Mouse (Mus musculus) myocyte (in vitro differentiated cells): ENCODE measurements at regions not wholly inside any gene's neighbourhood (a gene's known extent, or its start where the extent isn't known, plus 50 kb on each side); places are given as distances from the start of the nearest gene placed in this dataset.

ENCODE experiments used
- H3K27me3 ChIP-seq: one replicate; pipeline ENCODE4 v1.6.1; 2011; ENCODE audit not compliant: control insufficient read depth, insufficient read depth, insufficient read length
- H3K36me3 ChIP-seq: one replicate; pipeline ENCODE4 v1.6.1; 2011; ENCODE audit not compliant: control insufficient read depth, insufficient read depth
- H3K4me2 ChIP-seq: one replicate; pipeline ENCODE4 v1.6.1; 2011; ENCODE audit warnings: low read depth, control low read depth
- H3K4me3 ChIP-seq: one replicate; pipeline ENCODE4 v1.5.1; 2011; ENCODE audit warnings: mild to moderate bottlenecking, control low read depth, moderate library complexity
- H3K79me2 ChIP-seq: one replicate; pipeline ENCODE4 v1.6.1; 2011; ENCODE audit not compliant: control insufficient read depth, insufficient read depth
- H3ac ChIP-seq: one replicate; pipeline ENCODE4 v1.6.1; 2011; ENCODE audit not compliant: control insufficient read depth, insufficient read length
- CEBPB ChIP-seq: IDR thresholded peaks from 2 replicates; pipeline ENCODE4 v1.6.1; 2011; ENCODE audit warnings: mild to moderate bottlenecking, moderate library complexity; ENCODE audit not compliant: poor library complexity, insufficient read depth, severe bottlenecking
- E2F4 ChIP-seq: IDR thresholded peaks from one replicate; pipeline ENCODE4 v1.6.1; 2011; ENCODE audit warnings: mild to moderate bottlenecking, control low read depth, moderate library complexity; ENCODE audit not compliant: insufficient read depth
- MAX ChIP-seq: IDR thresholded peaks from one replicate; pipeline ENCODE4 v1.6.1; 2011; ENCODE audit warnings: low read depth, mild to moderate bottlenecking, control low read depth
- MYOD1 ChIP-seq, 3 experiments: IDR thresholded peaks; one replicate each; pipeline ENCODE4 v1.6.1; 2011; ENCODE audit warnings: control low read depth in 2 of 3, low read depth in 2 of 3, mild to moderate bottlenecking in 2 of 3, moderate library complexity in 1 of 3; ENCODE audit not compliant: insufficient read length in 2 of 3, control insufficient read depth in 1 of 3
- MYOG ChIP-seq, 3 experiments: IDR thresholded peaks; one replicate each; pipeline ENCODE4 v1.6.1; 2011; ENCODE audit warnings: control low read depth in 2 of 3, low read depth in 2 of 3, mild to moderate bottlenecking in 2 of 3; ENCODE audit not compliant: insufficient read length in 2 of 3, control insufficient read depth in 1 of 3, insufficient read depth in 1 of 3
- POLR2A ChIP-seq: IDR thresholded peaks from one replicate; pipeline ENCODE4 v1.6.1; 2011; ENCODE audit warnings: low read depth, mild to moderate bottlenecking, control low read depth, moderate library complexity; ENCODE audit not compliant: insufficient read length
- POLR2AphosphoS2 ChIP-seq: IDR thresholded peaks from one replicate; pipeline ENCODE4 v1.6.1; 2011; ENCODE audit warnings: low read depth, control low read depth; ENCODE audit not compliant: insufficient read length
- REST ChIP-seq: IDR thresholded peaks from one replicate; pipeline ENCODE4 v1.6.1; 2011; ENCODE audit warnings: mild to moderate bottlenecking, control low read depth, moderate library complexity; ENCODE audit not compliant: insufficient read depth, insufficient read length
- SRF ChIP-seq: IDR thresholded peaks from one replicate; pipeline ENCODE4 v1.6.1; 2011; ENCODE audit warnings: low read depth; ENCODE audit not compliant: control insufficient read depth, insufficient read length
- TCF12 ChIP-seq: IDR thresholded peaks from one replicate; pipeline ENCODE4 v1.6.1; 2011; ENCODE audit warnings: mild to moderate bottlenecking, control low read depth; ENCODE audit not compliant: poor library complexity, insufficient read depth, severe bottlenecking
- TCF3 ChIP-seq: IDR thresholded peaks from one replicate; pipeline ENCODE4 v1.6.1; 2011; ENCODE audit warnings: low read depth, control low read depth; ENCODE audit not compliant: insufficient read length
- USF1 ChIP-seq: IDR thresholded peaks from one replicate; pipeline ENCODE4 v1.6.1; 2011; ENCODE audit warnings: low read depth, mild to moderate bottlenecking, control low read depth, moderate library complexity

- Histone ChIP-seq H3K79me2 (no peaks in the 10 kb centered on the region), H3K4me2 (no peak overlapping the region), H3ac (no peak overlapping the region), H3K27me3 (no peaks in the 10 kb centered on the region), H3K4me3 (no peak overlapping the region), H3K36me3 (no peaks in the 10 kb centered on the region)
- no peak for TF ChIP-seq E2F4
- no peak for TF ChIP-seq TCF3
- TF ChIP-seq USF1: no peak
- TF ChIP-seq POLR2AphosphoS2: no peak
- TF ChIP-seq REST: no peak
- TF ChIP-seq POLR2A: no peak
- no peak for TF ChIP-seq SRF
- TF ChIP-seq MAX: no peak
- TF ChIP-seq TCF12: no peak
- TF ChIP-seq CEBPB: no peak
- no peak for TF ChIP-seq MYOD1 (IDR thresholded peaks at IDR 0.05; ENCODE audit: control insufficient read depth in 1 of 3, insufficient read length in 2 of 3, low read depth in 2 of 3)
Measured at GRCm38 (mm10) chr2:162772520-162772919, 111.6 kb upstream of the Ptprt start.

- Histone ChIP-seq H3ac (no peak overlapping the region), H3K4me3 (no peak overlapping the region), H3K27me3 (no peaks in the 10 kb centered on the region), H3K4me2 (no peak overlapping the region), H3K36me3 (no peaks in the 10 kb centered on the region), H3K79me2 (no peaks in the 10 kb centered on the region)
- TF ChIP-seq SRF: no peak
- no peak for TF ChIP-seq MYOD1 (IDR thresholded peaks at IDR 0.05; ENCODE audit: control insufficient read depth in 1 of 3, insufficient read length in 2 of 3, low read depth in 2 of 3)
- TF ChIP-seq POLR2AphosphoS2: no peak
- TF ChIP-seq USF1: no peak
- no peak for TF ChIP-seq E2F4
- no peak for TF ChIP-seq TCF3
- no peak for TF ChIP-seq MAX
- no peak for TF ChIP-seq POLR2A
- no peak for TF ChIP-seq MYOG (IDR thresholded peaks at IDR 0.05; ENCODE audit: control insufficient read depth in 1 of 3, insufficient read depth in 1 of 3, insufficient read length in 2 of 3, low read depth in 2 of 3)
- no peak for TF ChIP-seq REST
- no peak for TF ChIP-seq CEBPB
Measured at GRCm38 (mm10) chr2:162769711-162770428, 108.9 kb upstream of the Ptprt start.

DNA sequence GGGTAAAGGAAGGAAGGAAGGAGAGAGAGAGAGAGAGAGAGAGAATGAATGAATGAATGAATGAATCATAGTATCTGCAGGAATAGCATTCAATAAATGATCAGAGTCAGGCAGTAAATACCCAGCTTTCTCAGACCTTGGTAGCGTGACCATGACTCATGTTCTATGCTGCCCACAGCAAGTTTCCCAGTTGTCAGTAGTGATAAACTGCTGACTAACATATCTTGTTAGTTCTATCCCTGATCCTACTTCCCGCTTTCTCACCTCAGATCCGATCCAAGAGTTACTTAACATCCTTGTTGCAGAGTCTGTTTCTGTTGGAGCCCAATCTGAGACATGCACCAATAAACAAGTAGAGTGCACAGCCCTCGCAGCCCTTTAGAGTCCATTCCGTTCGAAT, 103.1 kb upstream of the Ptprt start:
- Histone ChIP-seq H3K4me3 (no peak overlapping the region), H3K4me2 (peak overlapping the region; percentile 12), H3K36me3 (no peaks in the 10 kb centered on the region), H3K79me2 (no peaks in the 10 kb centered on the region), H3K27me3 (no peaks in the 10 kb centered on the region), H3ac (no peak overlapping the region)
- TF ChIP-seq MYOG (IDR thresholded peaks at IDR 0.05; ENCODE audit: control insufficient read depth in 1 of 3, insufficient read depth in 1 of 3, insufficient read length in 2 of 3, low read depth in 2 of 3): no peak
- no peak for TF ChIP-seq USF1
- TF ChIP-seq TCF12: no peak
- TF ChIP-seq TCF3: no peak
- no peak for TF ChIP-seq SRF
- TF ChIP-seq POLR2AphosphoS2: no peak
- TF ChIP-seq MYOD1 (IDR thresholded peaks at IDR 0.05; ENCODE audit: control insufficient read depth in 1 of 3, insufficient read length in 2 of 3, low read depth in 2 of 3): no peak

DNA sequence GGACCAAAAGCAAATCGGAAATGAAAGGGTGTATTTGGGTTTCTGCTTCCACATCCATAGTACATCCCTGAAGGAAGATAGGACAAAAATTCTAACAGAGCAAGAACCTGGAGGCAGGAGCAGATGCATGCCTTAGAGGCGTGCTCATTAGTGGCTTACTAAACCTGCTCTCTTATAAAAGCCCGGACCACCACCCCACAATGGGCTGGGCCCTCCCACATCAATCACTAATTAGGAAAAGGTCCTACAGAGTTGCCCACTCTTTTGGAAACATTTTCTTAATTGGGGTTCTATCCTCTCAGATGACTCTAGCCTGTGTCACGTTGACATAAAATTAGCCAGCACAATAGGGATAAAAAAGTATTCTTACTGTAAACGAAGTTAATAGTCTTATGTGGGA, 79.6 kb upstream of the Ptprt start:
- Histone ChIP-seq H3K79me2 (no peaks in the 10 kb centered on the region), H3K4me2 (no peak overlapping the region), H3K36me3 (no peaks in the 10 kb centered on the region), H3ac (no peak overlapping the region), H3K27me3 (no peaks in the 10 kb centered on the region), H3K4me3 (no peak overlapping the region)
- no peak for TF ChIP-seq REST

DNA sequence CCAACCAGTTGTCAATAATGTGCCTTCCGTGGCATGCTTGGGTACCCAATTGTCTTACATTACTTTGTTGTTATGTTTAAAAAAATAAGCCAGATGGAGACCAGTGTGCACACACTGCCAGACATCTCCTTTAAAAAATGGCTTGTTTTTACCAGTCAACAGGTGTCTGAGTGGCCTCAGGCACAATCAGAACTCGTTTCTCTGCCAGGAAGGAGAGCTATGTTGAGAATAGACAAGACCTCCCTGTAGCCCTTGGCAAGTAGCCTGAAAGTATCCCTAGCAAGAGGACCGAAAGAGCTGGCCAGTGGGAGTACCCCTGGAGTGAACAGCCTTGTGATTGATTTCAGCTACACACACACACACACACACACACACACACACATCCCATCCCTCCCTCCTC, 74.8 kb upstream of the Ptprt start:
- Histone ChIP-seq H3K27me3 (no peaks in the 10 kb centered on the region), H3K36me3 (no peaks in the 10 kb centered on the region), H3ac (no peak overlapping the region), H3K79me2 (no peaks in the 10 kb centered on the region), H3K4me3 (no peak overlapping the region), H3K4me2 (no peak overlapping the region)
- TF ChIP-seq MAX (no peak), MYOD1 (IDR thresholded peaks at IDR 0.05; ENCODE audit: control insufficient read depth in 1 of 3, insufficient read length in 2 of 3, low read depth in 2 of 3) (no peak), POLR2AphosphoS2 (no peak), REST (no peak), MYOG (IDR thresholded peaks at IDR 0.05; ENCODE audit: control insufficient read depth in 1 of 3, insufficient read depth in 1 of 3, insufficient read length in 2 of 3, low read depth in 2 of 3) (no peak), E2F4 (no peak), POLR2A (no peak), SRF (no peak), TCF3 (no peak), TCF12 (no peak), CEBPB (no peak), USF1 (no peak)
